Mouse (Mus musculus) ES-Bruce4 (cell line): ENCODE measurements around the gene Chsy1. TPM values are rescaled to one million over a fixed set of nuclear protein-coding genes. Genes with fewer than 3 reads are reported as not detected.

Source experiments
- H3K27ac ChIP-seq: 2 replicates; pipeline ENCODE4 v1.5.1; 2012; ENCODE audit warnings: low read length, inconsistent platforms; ENCODE audit not compliant: insufficient read depth
- H3K27me3 ChIP-seq: 2 replicates; pipeline ENCODE4 v1.6.1; 2012; ENCODE audit warnings: mild to moderate bottlenecking, low read length, inconsistent platforms; ENCODE audit not compliant: control insufficient read depth, poor library complexity, insufficient read depth, severe bottlenecking
- H3K36me3 ChIP-seq: 2 replicates; pipeline ENCODE4 v1.6.1; 2012; ENCODE audit warnings: inconsistent platforms, mild to moderate bottlenecking, low read length, moderate library complexity; ENCODE audit not compliant: control insufficient read depth, poor library complexity, insufficient read depth, severe bottlenecking
- H3K4me1 ChIP-seq: one replicate; pipeline ENCODE4 v1.8.1; 2011; ENCODE audit warnings: low read length; ENCODE audit not compliant: control insufficient read depth, insufficient read depth
- H3K4me3 ChIP-seq: 2 replicates; pipeline ENCODE4 v1.5.1; 2011; ENCODE audit warnings: low read depth, mild to moderate bottlenecking, low read length
- H3K9ac ChIP-seq: 2 replicates; pipeline ENCODE4 v1.6.1; 2012; ENCODE audit warnings: low read depth, mild to moderate bottlenecking, inconsistent platforms; ENCODE audit not compliant: poor library complexity, severe bottlenecking
- H3K9me3 ChIP-seq: replicated peaks from 2 replicates; pipeline ENCODE4 v1.6.1; 2012; ENCODE audit warnings: mild to moderate bottlenecking, low read length, inconsistent platforms; ENCODE audit not compliant: control insufficient read depth, poor library complexity, insufficient read depth, severe bottlenecking
- CTCF ChIP-seq: IDR thresholded peaks from one replicate; pipeline ENCODE4 v1.8.1; 2011; ENCODE audit warnings: low read depth, low read length
- EP300 ChIP-seq: IDR thresholded peaks from 2 replicates; pipeline ENCODE4 v1.6.1; 2011; ENCODE audit warnings: low read depth, low read length; ENCODE audit not compliant: insufficient read depth
- POLR2A ChIP-seq: IDR thresholded peaks from one replicate; pipeline ENCODE4 v1.8.1; 2011; ENCODE audit warnings: low read length; ENCODE audit not compliant: insufficient read depth
- polyA plus RNA-seq: library from polyadenylated mRNA; stranded (reverse); fragments of >200 nt; gene quantifications from 2 replicates; pipeline ENCODE4 v1.2.4, GENCODE M21; 2011; ENCODE audit warnings: low read depth; ENCODE audit not compliant: missing spikeins, insufficient read depth, insufficient read length

Chsy1 gene
- polyA plus RNA-seq, 1 experiment: 25.8 TPM

GRCm38 (mm10) chr7:66138878-66139277, 29.6 kb downstream of the Chsy1 start:
- no peaks in the 10 kb centered on the region for H3K9me3 ChIP-seq

GRCm38 (mm10) chr7:66140095-66140494, 30.8 kb downstream of the Chsy1 start:
- H3K4me1 ChIP-seq: no peaks in the 10 kb centered on the region
- H3K9me3 ChIP-seq: no peaks in the 10 kb centered on the region
- H3K27ac ChIP-seq: no peak overlapping the region
- no peak overlapping the region for H3K9ac ChIP-seq
- H3K36me3 ChIP-seq: no peaks in the 10 kb centered on the region; the same call in 1 of the 2 replicates
- H3K27me3 ChIP-seq: no peaks in the 10 kb centered on the region
- H3K4me3 ChIP-seq: no peak overlapping the region
- TF ChIP-seq CTCF: no peak

More at GRCm38 (mm10) chr7:66138878-66139277, 29.6 kb downstream of the Chsy1 start:
- Histone ChIP-seq H3K36me3 (no peaks in the 10 kb centered on the region; the same call in 1 of the 2 replicates), H3K4me1 (no peaks in the 10 kb centered on the region), H3K27me3 (no peaks in the 10 kb centered on the region; the same call in 1 of the 2 replicates), H3K9ac (no peak overlapping the region), H3K27ac (no peak overlapping the region), H3K4me3 (no peak overlapping the region)
- TF ChIP-seq CTCF: no peak

GRCm38 (mm10) chr7:66140923-66141570, 31.7 kb downstream of the Chsy1 start:
- Histone ChIP-seq H3K4me3 (no peak overlapping the region), H3K9me3 (no peaks in the 10 kb centered on the region), H3K4me1 (no peaks in the 10 kb centered on the region), H3K27me3 (no peaks in the 10 kb centered on the region), H3K9ac (no peak overlapping the region), H3K27ac (no peak overlapping the region), H3K36me3 (no peaks in the 10 kb centered on the region; the same call in 1 of the 2 replicates)
- TF ChIP-seq CTCF (no peak), EP300 (no peak), POLR2A (no peak)

GRCm38 (mm10) chr7:66142514-66142913, 33.2 kb downstream of the Chsy1 start:
- H3K27me3 ChIP-seq: no peaks in the 10 kb centered on the region
- no peaks in the 10 kb centered on the region; the same call in 1 of the 2 replicates for H3K36me3 ChIP-seq
- H3K9me3 ChIP-seq: no peaks in the 10 kb centered on the region
- H3K27ac ChIP-seq: no peak overlapping the region
- no peak overlapping the region for H3K4me3 ChIP-seq
- no peak overlapping the region for H3K9ac ChIP-seq
- H3K4me1 ChIP-seq: no peaks in the 10 kb centered on the region
- no peak for TF ChIP-seq EP300
- no peak for TF ChIP-seq POLR2A
- no peak for TF ChIP-seq CTCF

- Histone ChIP-seq H3K4me3 (no peak overlapping the region), H3K27ac (no peak overlapping the region), H3K4me1 (no peaks in the 10 kb centered on the region), H3K36me3 (no peaks in the 10 kb centered on the region), H3K27me3 (no peaks in the 10 kb centered on the region), H3K9me3 (no peaks in the 10 kb centered on the region), H3K9ac (no peak overlapping the region)
- TF ChIP-seq POLR2A (no peak), EP300 (no peak), CTCF (no peak)
These were observed 35.2 kb downstream of the Chsy1 start for GRCm38 (mm10) chr7:66144543-66144942.

GRCm38 (mm10) chr7:66147156-66147555, 37.8 kb downstream of the Chsy1 start:
- Histone ChIP-seq H3K4me1 (no peaks in the 10 kb centered on the region), H3K27me3 (no peaks in the 10 kb centered on the region), H3K9ac (no peak overlapping the region), H3K27ac (no peak overlapping the region), H3K36me3 (no peaks in the 10 kb centered on the region; the same call in 1 of the 2 replicates), H3K4me3 (no peak overlapping the region), H3K9me3 (no peaks in the 10 kb centered on the region)
- TF ChIP-seq POLR2A (no peak), CTCF (no peak), EP300 (no peak)
